Mouse (Mus musculus) limb, embryonic 13.5 days (tissue): ENCODE results near the gene Triap1. TPM values are rescaled to one million over a fixed set of nuclear protein-coding genes. Genes with fewer than 3 reads are reported as not detected.
"Not testable (repeated sequence)": the region's sequence is repeated elsewhere in the genome, so short reads cannot be mapped to it uniquely, and the experiment has no call there.

Experiments
- ATAC-seq: fragments of 200-750 bp; cut with Nextera tagmentation; 2 replicates; pipeline ENCODE4 v1.8.0; 2017; ENCODE audit warnings: low read depth, moderate number of reproducible peaks, moderate TSS enrichment; ENCODE audit not compliant: low FRiP score
- H3K27ac ChIP-seq: fragments of 300-500 bp; sonication (generic); 2 replicates; pipeline ENCODE4 v1.5.1; 2015; ENCODE audit warnings: inconsistent platforms, mild to moderate bottlenecking, moderate library complexity
- H3K27me3 ChIP-seq: fragments of 300-500 bp; sonication (generic); 2 replicates; pipeline ENCODE4 v1.6.1; 2015; ENCODE audit warnings: mild to moderate bottlenecking, inconsistent platforms
- H3K36me3 ChIP-seq: fragments of 300-500 bp; sonication (generic); 2 replicates; pipeline ENCODE4 v1.6.1; 2015; ENCODE audit warnings: inconsistent platforms, mild to moderate bottlenecking, moderate library complexity
- H3K4me1 ChIP-seq: fragments of 300-500 bp; sonication (generic); 2 replicates; pipeline ENCODE4 v1.6.1; 2015; ENCODE audit warnings: inconsistent platforms
- H3K4me2 ChIP-seq: fragments of 300-500 bp; sonication (generic); replicated peaks from 2 replicates; pipeline ENCODE4 v1.6.1; 2015; ENCODE audit warnings: inconsistent platforms, mild to moderate bottlenecking, moderate library complexity
- H3K4me3 ChIP-seq: fragments of 300-500 bp; sonication (generic); 2 replicates; pipeline ENCODE4 v1.5.1; 2015; ENCODE audit warnings: moderate library complexity, mild to moderate bottlenecking, inconsistent platforms
- H3K9ac ChIP-seq: fragments of 300-500 bp; sonication (generic); 2 replicates; pipeline ENCODE4 v1.6.1; 2015; ENCODE audit warnings: mild to moderate bottlenecking, inconsistent platforms
- H3K9me3 ChIP-seq: fragments of 300-500 bp; sonication (generic); 2 replicates; pipeline ENCODE4 v1.6.1; 2016; ENCODE audit warnings: inconsistent platforms
- WGBS: fragments of 180-500 bp; shearing (Covaris S2); methylation state at CpG from one replicate; pipeline ENCODE4 v1.1.7; 2015; 5-methylcytosine and 5-hydroxymethylcytosine counted together
- polyA plus RNA-seq: library from polyadenylated mRNA; unstranded; fragments of >200 nt; fragmentation: Nextera tagmentation; extraction: Ambion mirVana; gene quantifications from 2 replicates; pipeline ENCODE4 v1.2.1, GENCODE M21; 2015

Gene Triap1
- polyA plus RNA-seq, 1 experiment from 2014 or later = 62.1 TPM

GRCm38 (mm10) chr5:115364782-115365181 is 23.8 kb downstream of the Triap1 start:
- Histone ChIP-seq H3K4me3 (no peak overlapping the region), H3K27me3 (no peaks in the 10 kb centered on the region), H3K9me3 (no peaks in the 10 kb centered on the region), H3K9ac (no peak overlapping the region), H3K36me3 (no peaks in the 10 kb centered on the region), H3K4me2 (no peak overlapping the region), H3K27ac (no peak overlapping the region), H3K4me1 (no peaks in the 10 kb centered on the region)
- 78% methylated on average over 4 of the region's 4 CpGs for WGBS
- no peak for ATAC-seq

- H3K36me3 ChIP-seq = no peaks in the 10 kb centered on the region
- no peak for ATAC-seq
- H3K9ac ChIP-seq = no peak overlapping the region
- no peak overlapping the region for H3K27ac ChIP-seq
- H3K4me2 ChIP-seq = no peak overlapping the region
- H3K4me3 ChIP-seq = no peak overlapping the region
- no peaks in the 10 kb centered on the region for H3K27me3 ChIP-seq
- peaks cover 9% of the 10 kb centered on the region for H3K4me1 ChIP-seq
- no peaks in the 10 kb centered on the region for H3K9me3 ChIP-seq
- 18% methylated on average over 9 of the region's 9 CpGs for WGBS
Observed at GRCm38 (mm10) chr5:115371736-115372135, 30.7 kb downstream of the Triap1 start.

GRCm38 (mm10) chr5:115373441-115374203 is 32.6 kb downstream of the Triap1 start:
- Histone ChIP-seq H3K9me3 (no peaks in the 10 kb centered on the region), H3K4me1 (peaks cover 9% of the 10 kb centered on the region), H3K9ac (peak overlapping the region; percentile 67), H3K27ac (no peak overlapping the region), H3K4me3 (peak overlapping the region; percentile 35), H3K36me3 (no peaks in the 10 kb centered on the region), H3K27me3 (no peaks in the 10 kb centered on the region), H3K4me2 (peak overlapping the region; percentile 68)
- no peak for ATAC-seq
- WGBS = 25% methylated on average over 26 of the region's 26 CpGs

GRCm38 (mm10) chr5:115374204-115374820 is 33.3 kb downstream of the Triap1 start:
- H3K36me3 ChIP-seq = no peaks in the 10 kb centered on the region
- 23% methylated on average over 11 of the region's 11 CpGs for WGBS

DNA sequence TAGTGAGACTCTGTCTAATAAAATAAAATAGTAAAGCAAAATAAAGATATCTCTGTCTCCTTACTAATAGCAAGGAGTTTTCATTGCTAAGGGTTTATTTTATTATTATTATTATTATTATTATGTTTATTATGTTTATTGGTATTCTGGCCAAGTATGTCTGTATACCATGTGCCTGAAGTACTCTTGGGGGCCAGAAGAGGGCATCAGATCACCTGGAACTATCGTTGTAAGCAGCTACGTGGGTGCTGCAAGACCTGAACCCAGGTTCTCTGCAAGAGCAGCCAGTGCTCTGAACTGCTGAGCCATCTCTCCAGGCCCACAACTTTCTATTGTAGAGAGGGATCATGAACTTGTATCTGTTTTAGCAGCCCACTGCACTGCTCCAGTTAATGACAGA is 34.4 kb downstream of the Triap1 start:
- 91% methylated on average over 2 of the region's 2 CpGs for WGBS
- no peak for ATAC-seq
- no peak overlapping the region for H3K4me3 ChIP-seq

More at GRCm38 (mm10) chr5:115374204-115374820, 33.3 kb downstream of the Triap1 start:
- Histone ChIP-seq H3K27ac (no peak overlapping the region), H3K9me3 (no peaks in the 10 kb centered on the region), H3K4me2 (peak overlapping the region; percentile 68), H3K27me3 (no peaks in the 10 kb centered on the region), H3K4me1 (peaks cover 9% of the 10 kb centered on the region), H3K4me3 (peak overlapping the region; percentile 35), H3K9ac (peak overlapping the region; percentile 67)
- ATAC-seq = no peak

DNA sequence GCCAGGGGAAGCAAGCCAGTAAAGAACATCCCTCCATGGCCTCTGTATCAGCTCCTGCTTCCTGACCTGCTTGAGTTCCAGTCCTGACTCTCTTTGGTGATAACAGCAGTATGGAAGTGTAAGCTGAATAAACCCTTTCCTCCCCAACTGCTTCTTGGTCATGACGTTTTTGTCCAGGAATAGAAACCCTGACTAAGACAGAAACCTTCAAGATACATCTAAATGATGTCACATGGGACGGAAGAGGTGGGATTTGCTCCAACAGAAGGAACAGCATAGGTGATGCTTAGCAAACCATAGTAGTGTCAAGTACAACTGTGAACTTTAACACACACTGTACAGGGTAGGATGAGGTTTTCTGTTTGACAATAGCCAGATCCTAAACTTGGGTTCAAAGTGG is 37.9 kb downstream of the Triap1 start:
- H3K9me3 ChIP-seq, H3K27ac ChIP-seq, H3K4me2 ChIP-seq, H3K36me3 ChIP-seq, ATAC-seq, H3K4me1 ChIP-seq, H3K27me3 ChIP-seq, H3K9ac ChIP-seq, H3K4me3 ChIP-seq: not testable (repeated sequence)
- 79% methylated on average over 2 of the region's 2 CpGs for WGBS

More for the DNA sequence above, 34.4 kb downstream of the Triap1 start:
- no peaks in the 10 kb centered on the region for H3K36me3 ChIP-seq
- no peak overlapping the region for H3K4me2 ChIP-seq
- no peak overlapping the region for H3K27ac ChIP-seq
- H3K9ac ChIP-seq = no peak overlapping the region
- H3K9me3 ChIP-seq = no peaks in the 10 kb centered on the region
- H3K27me3 ChIP-seq = no peaks in the 10 kb centered on the region
- H3K4me1 ChIP-seq = peaks cover 9% of the 10 kb centered on the region

DNA sequence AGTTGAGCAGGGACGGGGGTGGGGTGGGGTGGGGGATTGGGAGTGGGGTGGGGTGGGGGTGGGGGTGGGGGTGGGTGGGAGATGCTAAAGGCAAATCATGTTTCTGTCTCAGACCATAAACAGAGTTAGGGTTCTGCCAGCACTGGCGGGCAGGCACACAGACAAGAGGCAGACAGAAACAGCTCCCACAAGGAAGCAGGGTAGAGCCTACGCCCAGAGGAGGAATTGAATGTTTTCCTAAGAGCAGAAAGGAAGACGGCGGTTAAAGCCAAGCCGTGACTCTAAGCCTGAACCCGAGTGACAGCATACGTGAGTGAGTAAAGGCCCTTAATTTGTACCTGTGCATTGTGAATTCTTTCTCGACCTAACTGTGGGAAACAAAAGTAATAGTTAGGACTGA is 50.9 kb downstream of the Triap1 start:
- no peak for ATAC-seq
- Histone ChIP-seq H3K9me3 (no peaks in the 10 kb centered on the region), H3K27me3 (peaks cover 6% of the 10 kb centered on the region), H3K27ac (no peak overlapping the region), H3K4me2 (no peak overlapping the region), H3K4me3 (no peak overlapping the region), H3K9ac (no peak overlapping the region), H3K4me1 (peaks cover 7% of the 10 kb centered on the region), H3K36me3 (no peaks in the 10 kb centered on the region)
- 37% methylated on average over 9 of the region's 9 CpGs for WGBS

- peaks cover 6% of the 10 kb centered on the region for H3K27me3 ChIP-seq
- no peak overlapping the region for H3K9ac ChIP-seq
- H3K4me3 ChIP-seq = no peak overlapping the region
- no peaks in the 10 kb centered on the region for H3K36me3 ChIP-seq
- H3K9me3 ChIP-seq = no peaks in the 10 kb centered on the region
- H3K4me1 ChIP-seq = peaks cover 7% of the 10 kb centered on the region
- ATAC-seq = no peak
- 93% methylated on average over 1 of the region's 1 CpGs for WGBS
- no peak overlapping the region for H3K27ac ChIP-seq
- no peak overlapping the region for H3K4me2 ChIP-seq
Observed at GRCm38 (mm10) chr5:115392969-115393368, 51.9 kb downstream of the Triap1 start.

Other genes starting within 250 kb of the Triap1 start
- 43.3 and 44.1 TPM in 2 replicates for gene Gm10401, start 242.9 kb upstream of the Triap1 start, polyA plus RNA-seq
- gene Acads, start 221.9 kb upstream of the Triap1 start, polyA plus RNA-seq = 56.5 and 56.9 TPM in 2 replicates
- gene Unc119b, start 206.2 kb upstream of the Triap1 start, polyA plus RNA-seq = 45.5 and 47.1 TPM in 2 replicates
- 66.1 and 78.1 TPM in 2 replicates for gene Mlec, start 183.0 kb upstream of the Triap1 start, polyA plus RNA-seq
- gene Cabp1, start 146.8 kb upstream of the Triap1 start, polyA plus RNA-seq = 0.75 and 0.91 TPM in 2 replicates
- 83.6 and 93.9 TPM in 2 replicates for gene Pop5, start 105.4 kb upstream of the Triap1 start, polyA plus RNA-seq
- 141 and 144 TPM in 2 replicates for gene Rnf10, start 68.3 kb upstream of the Triap1 start, polyA plus RNA-seq
- 41.8 and 43.6 TPM in 2 replicates for gene Coq5, start 61.6 kb upstream of the Triap1 start, polyA plus RNA-seq
- gene Dynll1, start 40.2 kb upstream of the Triap1 start, polyA plus RNA-seq = 1,815 and 1,838 TPM in 2 replicates
- gene Srsf9, start 14.0 kb upstream of the Triap1 start, polyA plus RNA-seq = 314 and 331 TPM in 2 replicates
- 25.7 and 28.3 TPM in 2 replicates for gene Gatc, start within 50 bp of the Triap1 start, polyA plus RNA-seq
- gene Cox6a1, start 7.8 kb downstream of the Triap1 start, polyA plus RNA-seq = 677 and 710 TPM in 2 replicates
- gene Msi1, start 88.4 kb downstream of the Triap1 start, polyA plus RNA-seq = 18.2 and 18.4 TPM in 2 replicates
- gene Pla2g1b, start 125.0 kb downstream of the Triap1 start, polyA plus RNA-seq = not detected in 2 replicates
- 25.8 and 27.5 TPM in 2 replicates for gene Sirt4, start 143.5 kb downstream of the Triap1 start, polyA plus RNA-seq
- 46.9 and 54.0 TPM in 2 replicates for gene Pxn, start 165.5 kb downstream of the Triap1 start, polyA plus RNA-seq
- gene Rplp0, start 218.2 kb downstream of the Triap1 start, polyA plus RNA-seq = 1,446 and 1,459 TPM in 2 replicates
- 46.1 and 48.2 TPM in 2 replicates for gene Gcn1l1, start 224.0 kb downstream of the Triap1 start, polyA plus RNA-seq